Mouse (Mus musculus): ENCODE data around the gene Psmb5. TPM values are rescaled to one million over a fixed set of nuclear protein-coding genes. Genes with fewer than 3 reads are reported as not detected.
A peak's percentile ranks its signal among the peaks of the same experiment; 100 is the strongest.

Gene Psmb5
- 370 and 382 TPM in 2 replicates for polyA plus RNA-seq (2015; fragmentation: Nextera tagmentation; extraction: Ambion mirVana)

- peaks cover 8% of the 10 kb centered on the region for H3K36me3 ChIP-seq
- peak within 1 kb of the TSS; percentile 82 for H3K9ac ChIP-seq
- peak within 1 kb of the TSS; percentile 53 for H3K27ac ChIP-seq
- H3K4me3 ChIP-seq (replicated peaks) = peak within 1 kb of the TSS; percentile 90
- H3K4me2 ChIP-seq = peak within 1 kb of the TSS; percentile 65
- H3K9me3 ChIP-seq = no peaks in the 10 kb centered on the region
- ATAC-seq (ENCODE audit: insufficient read depth, low FRiP score, low read depth) = peak; percentile 91
- H3K4me1 ChIP-seq = no peaks in the 10 kb centered on the region; the same call in 1 of the 2 replicates
- WGBS = under 1% methylated on average over 24 of the region's 25 CpGs
- no peaks in the 10 kb centered on the region for H3K27me3 ChIP-seq (replicated peaks)
These were observed at the start of gene Psmb5 for GRCm38 (mm10) chr14:54617897-54618365. Gene Psmb5 (minus strand): TSS chr14:54618022.

- no peak for ATAC-seq (ENCODE audit: insufficient read depth, low FRiP score, low read depth)
- peaks cover 70% of the 10 kb centered on the region for H3K36me3 ChIP-seq
These were observed 46.8 kb upstream of the Psmb5 start for GRCm38 (mm10) chr14:54664477-54665222.

GRCm38 (mm10) chr14:54660009-54660408 lies 42.2 kb upstream of the Psmb5 start:
- no peaks in the 10 kb centered on the region for H3K4me1 ChIP-seq
- H3K9ac ChIP-seq = no peak overlapping the region
- H3K27ac ChIP-seq = no peak overlapping the region
- no peak overlapping the region for H3K4me3 ChIP-seq (replicated peaks)
- no peaks in the 10 kb centered on the region for H3K27me3 ChIP-seq (replicated peaks)
- no peak for ATAC-seq (ENCODE audit: insufficient read depth, low FRiP score, low read depth)
- 87% methylated on average over 2 of the region's 2 CpGs for WGBS
- peaks cover 66% of the 10 kb centered on the region for H3K36me3 ChIP-seq
- no peak overlapping the region for H3K4me2 ChIP-seq
- no peaks in the 10 kb centered on the region for H3K9me3 ChIP-seq

More at GRCm38 (mm10) chr14:54664477-54665222, 46.8 kb upstream of the Psmb5 start:
- H3K4me2 ChIP-seq = no peak overlapping the region
- H3K9me3 ChIP-seq = no peaks in the 10 kb centered on the region
- H3K27me3 ChIP-seq (replicated peaks) = no peaks in the 10 kb centered on the region
- no peak overlapping the region for H3K4me3 ChIP-seq (replicated peaks)
- H3K9ac ChIP-seq = no peak overlapping the region
- no peaks in the 10 kb centered on the region for H3K4me1 ChIP-seq
- H3K27ac ChIP-seq = no peak overlapping the region
- WGBS = 90% methylated on average over 10 of the region's 10 CpGs

- Histone ChIP-seq H3K4me1 (peaks cover 14% of the 10 kb centered on the region), H3K27me3 (replicated peaks) (no peaks in the 10 kb centered on the region), H3K36me3 (peaks cover 42% of the 10 kb centered on the region), H3K27ac (peak overlapping the region; percentile 80), H3K9me3 (no peaks in the 10 kb centered on the region), H3K9ac (peak overlapping the region; percentile 52; the same call in 1 of the 2 replicates), H3K4me3 (replicated peaks) (peak overlapping the region; percentile 65), H3K4me2 (peak overlapping the region; percentile 60)
- WGBS = under 1% methylated on average over 12 of the region's 12 CpGs
- peak; percentile 87 for ATAC-seq (ENCODE audit: insufficient read depth, low FRiP score, low read depth)
These were observed 35.7 kb upstream of the Psmb5 start for GRCm38 (mm10) chr14:54653496-54653895.

- no peaks in the 10 kb centered on the region for H3K9me3 ChIP-seq
- H3K4me2 ChIP-seq = peak overlapping the region; percentile 60
- H3K4me3 ChIP-seq (replicated peaks) = peak overlapping the region; percentile 65
- peaks cover 14% of the 10 kb centered on the region for H3K4me1 ChIP-seq
- peak overlapping the region; percentile 80; the same call in 1 of the 2 replicates for H3K27ac ChIP-seq
- H3K9ac ChIP-seq = peak overlapping the region; percentile 52; the same call in 1 of the 2 replicates
- no peaks in the 10 kb centered on the region for H3K27me3 ChIP-seq (replicated peaks)
- WGBS = under 1% methylated on average over 7 of the region's 7 CpGs
- ATAC-seq (ENCODE audit: insufficient read depth, low FRiP score, low read depth) = no peak
- H3K36me3 ChIP-seq = peaks cover 49% of the 10 kb centered on the region
These were observed 35.0 kb upstream of the Psmb5 start for GRCm38 (mm10) chr14:54652787-54653186.

- H3K27ac ChIP-seq = peak overlapping the region; percentile 41
- no peak overlapping the region for H3K9ac ChIP-seq
- H3K4me2 ChIP-seq = no peak overlapping the region
- no peaks in the 10 kb centered on the region for H3K27me3 ChIP-seq (replicated peaks)
- no peaks in the 10 kb centered on the region for H3K9me3 ChIP-seq
- H3K4me3 ChIP-seq (replicated peaks) = no peak overlapping the region
- WGBS = 75% methylated on average over 4 of the region's 4 CpGs
- H3K4me1 ChIP-seq = peaks cover 14% of the 10 kb centered on the region
- H3K36me3 ChIP-seq = peaks cover 50% of the 10 kb centered on the region
- ATAC-seq (ENCODE audit: insufficient read depth, low FRiP score, low read depth) = no peak
These were observed 33.7 kb upstream of the Psmb5 start for GRCm38 (mm10) chr14:54651556-54651955.

GRCm38 (mm10) chr14:54650621-54651454 lies 33.0 kb upstream of the Psmb5 start:
- H3K27me3 ChIP-seq (replicated peaks) = no peaks in the 10 kb centered on the region
- no peaks in the 10 kb centered on the region for H3K9me3 ChIP-seq
- peak overlapping the region; percentile 41; the same call in 1 of the 2 replicates for H3K27ac ChIP-seq
- no peak overlapping the region for H3K4me3 ChIP-seq (replicated peaks)
- ATAC-seq (ENCODE audit: insufficient read depth, low FRiP score, low read depth) = peak; percentile 53; the same call in 1 of the 2 replicates
- peaks cover 50% of the 10 kb centered on the region for H3K36me3 ChIP-seq
- no peak overlapping the region for H3K9ac ChIP-seq
- WGBS = 56% methylated on average over 23 of the region's 23 CpGs
- H3K4me2 ChIP-seq = no peak overlapping the region
- peaks cover 14% of the 10 kb centered on the region for H3K4me1 ChIP-seq

GRCm38 (mm10) chr14:54647900-54648299 lies 30.1 kb upstream of the Psmb5 start:
- peaks cover 73% of the 10 kb centered on the region for H3K36me3 ChIP-seq
- H3K4me3 ChIP-seq (replicated peaks) = no peak overlapping the region
- 79% methylated on average over 4 of the region's 4 CpGs for WGBS
- no peak overlapping the region for H3K27ac ChIP-seq
- no peaks in the 10 kb centered on the region for H3K27me3 ChIP-seq (replicated peaks)
- no peak overlapping the region for H3K9ac ChIP-seq
- H3K4me1 ChIP-seq = peaks cover 7% of the 10 kb centered on the region
- H3K4me2 ChIP-seq = no peak overlapping the region
- no peak for ATAC-seq (ENCODE audit: insufficient read depth, low FRiP score, low read depth)
- H3K9me3 ChIP-seq = no peaks in the 10 kb centered on the region

- Histone ChIP-seq H3K27ac (no peak overlapping the region), H3K4me1 (peaks cover 4% of the 10 kb centered on the region; the same call in 1 of the 2 replicates), H3K4me3 (replicated peaks) (no peak overlapping the region), H3K9ac (no peak overlapping the region), H3K4me2 (no peak overlapping the region), H3K27me3 (replicated peaks) (no peaks in the 10 kb centered on the region), H3K36me3 (peaks cover 81% of the 10 kb centered on the region), H3K9me3 (no peaks in the 10 kb centered on the region)
- 90% methylated on average over 8 of the region's 8 CpGs for WGBS
- no peak for ATAC-seq (ENCODE audit: insufficient read depth, low FRiP score, low read depth)
These were observed 29.2 kb upstream of the Psmb5 start for GRCm38 (mm10) chr14:54646898-54647636.

- no peak for ATAC-seq (ENCODE audit: insufficient read depth, low FRiP score, low read depth)
- H3K9ac ChIP-seq = no peak overlapping the region
- no peak overlapping the region for H3K27ac ChIP-seq
- no peak overlapping the region for H3K4me3 ChIP-seq (replicated peaks)
- H3K27me3 ChIP-seq (replicated peaks) = no peaks in the 10 kb centered on the region
- WGBS = 94% methylated on average over 17 of the region's 17 CpGs
- H3K4me1 ChIP-seq = peaks cover 4% of the 10 kb centered on the region; the same call in 1 of the 2 replicates
- H3K4me2 ChIP-seq = no peak overlapping the region
- H3K36me3 ChIP-seq = peaks cover 78% of the 10 kb centered on the region
- H3K9me3 ChIP-seq = no peaks in the 10 kb centered on the region
These were observed 28.6 kb upstream of the Psmb5 start for GRCm38 (mm10) chr14:54646455-54646854.

- no peaks in the 10 kb centered on the region for H3K9me3 ChIP-seq
- WGBS = 86% methylated on average over 9 of the region's 9 CpGs
- H3K36me3 ChIP-seq = peaks cover 62% of the 10 kb centered on the region
These were observed 26.5 kb upstream of the Psmb5 start for GRCm38 (mm10) chr14:54644294-54644693.

More at GRCm38 (mm10) chr14:54644294-54644693, 26.5 kb upstream of the Psmb5 start:
- no peak for ATAC-seq (ENCODE audit: insufficient read depth, low FRiP score, low read depth)
- Histone ChIP-seq H3K4me1 (peaks cover 2% of the 10 kb centered on the region; the same call in 1 of the 2 replicates), H3K9ac (no peak overlapping the region), H3K4me2 (no peak overlapping the region), H3K27ac (no peak overlapping the region), H3K4me3 (replicated peaks) (no peak overlapping the region), H3K27me3 (replicated peaks) (no peaks in the 10 kb centered on the region)
